In genomic region chr8:111831996-111832395, GRCm38 (mm10) we compare ENCODE assay signal across 27 mouse cellular contexts. TPM values are rescaled to one million over a fixed set of nuclear protein-coding genes. Genes with fewer than 3 reads are reported as not detected.
DNase-seq lines count a peak whose midpoint lies in the region; ATAC-seq and TF ChIP-seq lines count a peak whose summit lies in the region.
"Had no signal": no experiment of that assay in that cellular context is flagged by ENCODE, and none has a peak within 500 bp of the region (broad histone marks: within the 10 kb centered on the region; RNA-seq: fewer than 3 reads in every experiment).

No protein-coding gene starts in this region.

- peak; percentile 37 for DNase-seq in forebrain, embryonic 14.5 days (ENCODE audit: low spot score)
- no peak for DNase-seq in forebrain, postnatal 0 days
- DNase-seq in heart, postnatal 0 days (ENCODE audit: low spot score), result no peak
- no peak for DNase-seq in heart, adult 11 months
- peak; percentile 64 for DNase-seq in liver, adult 2 months (ENCODE audit: extremely low read depth, low read depth, low spot score)
- DNase-seq in liver, embryonic 11.5 days (ENCODE audit: low spot score), result no peak
- DNase-seq in brain, embryonic 14.5 days (ENCODE audit: low read depth), result peak; percentile 29
- DNase-seq: adrenal gland, postnatal 10 days; cerebellum, adult 11-12 months; cerebellum, adult 9-11 months; embryo, embryonic 11 days; gastrocnemius, postnatal 25 days; heart, adult 18-20 months; kidney, adult 18-20 months; liver, embryonic 13.5 days; lung, adult 18-20 months; right cerebral cortex, adult 18-20 months; spleen, adult 18-20 months; thymus, adult 2 months; thymus, postnatal 36 days had no signal

- no peaks in the 10 kb centered on the region for H3K9me3 ChIP-seq in forebrain, embryonic 14.5 days (replicated peaks; ENCODE audit: control insufficient read depth, low read length)
- no peaks in the 10 kb centered on the region for H3K9me3 ChIP-seq in forebrain, postnatal 0 days (ENCODE audit: low read length)
- H3K9me3 ChIP-seq in heart, postnatal 0 days (replicated peaks; ENCODE audit: control insufficient read depth, low read length), result no peaks in the 10 kb centered on the region
- no peaks in the 10 kb centered on the region for H3K9me3 ChIP-seq in liver, embryonic 11.5 days (ENCODE audit: control insufficient read depth, low read length)
- H3K9me3 ChIP-seq: limb, embryonic 12.5 days; liver, embryonic 13.5 days; neural tube, embryonic 12.5 days had no signal

- ATAC-seq in forebrain, embryonic 14.5 days, result no peak
- no peak for ATAC-seq in forebrain, postnatal 0 days
- no peak for ATAC-seq in heart, postnatal 0 days (ENCODE audit: insufficient read depth, low read depth)
- no peak for ATAC-seq in liver, embryonic 11.5 days (replicated peaks; ENCODE audit: low FRiP score)
- ATAC-seq: midbrain, embryonic 16.5 days; Patski had no signal

- H3K36me3 ChIP-seq in forebrain, embryonic 14.5 days (ENCODE audit: control insufficient read depth, insufficient read depth, low read length), result peaks cover 54% of the 10 kb centered on the region
- peaks cover 24% of the 10 kb centered on the region for H3K36me3 ChIP-seq in forebrain, postnatal 0 days (ENCODE audit: insufficient read depth)
- H3K36me3 ChIP-seq in heart, postnatal 0 days (replicated peaks; ENCODE audit: control insufficient read depth, insufficient read depth, low read length), result peaks cover 31% of the 10 kb centered on the region
- H3K36me3 ChIP-seq in liver, adult 2 months (ENCODE audit: control insufficient read depth, insufficient read depth, low read length), result peaks cover 23% of the 10 kb centered on the region; the same call in 1 of the 2 replicates
- peaks cover 7% of the 10 kb centered on the region; the same call in 1 of the 2 replicates for H3K36me3 ChIP-seq in liver, embryonic 11.5 days (ENCODE audit: control insufficient read depth, insufficient read depth, low read length)

- TF ChIP-seq EP300 in heart, postnatal 0 days (IDR thresholded peaks at IDR 0.05; ENCODE audit: low read depth), result no peak

- no peak overlapping the region for H3K27ac ChIP-seq in forebrain, embryonic 14.5 days (ENCODE audit: low read depth, low read length)
- no peak overlapping the region for H3K27ac ChIP-seq in forebrain, postnatal 0 days (ENCODE audit: low read depth, low read length)
- H3K27ac ChIP-seq in heart, postnatal 0 days (ENCODE audit: low read depth), result peak overlapping the region; percentile 48; the same call in 1 of the 2 replicates
- peak overlapping the region; percentile 28; the same call in 1 of the 2 replicates for H3K27ac ChIP-seq in liver, adult 2 months (replicated peaks; ENCODE audit: insufficient read depth, low read depth, low read length)
- no peak overlapping the region for H3K27ac ChIP-seq in liver, embryonic 11.5 days (ENCODE audit: low read depth, low read length)
- H3K27ac ChIP-seq: hindbrain, embryonic 14.5 days; kidney, postnatal 0 days; limb, embryonic 12.5 days; liver, embryonic 13.5 days; neural tube, embryonic 12.5 days had no signal

- H3K4me3 ChIP-seq in forebrain, embryonic 14.5 days (ENCODE audit: low read depth, low read length), result no peak overlapping the region
- H3K4me3 ChIP-seq in forebrain, postnatal 0 days (ENCODE audit: low read depth, low read length), result no peak overlapping the region
- H3K4me3 ChIP-seq in heart, postnatal 0 days (ENCODE audit: low read depth, low read length), result no peak overlapping the region
- no peak overlapping the region for H3K4me3 ChIP-seq in liver, adult 2 months (ENCODE audit: insufficient read depth, low read depth, low read length)
- no peak overlapping the region for H3K4me3 ChIP-seq in liver, embryonic 11.5 days (ENCODE audit: low read depth, low read length)
- H3K4me3 ChIP-seq: erythroblast, embryonic 14.5 days; limb, embryonic 12.5 days; liver, embryonic 13.5 days; neural tube, embryonic 12.5 days had no signal

- TF ChIP-seq CTCF in forebrain, postnatal 0 days (IDR thresholded peaks at IDR 0.05; ENCODE audit: low read depth), result no peak
- no peak for TF ChIP-seq CTCF in heart, postnatal 0 days (IDR thresholded peaks at IDR 0.05; ENCODE audit: low read depth)
- no peak for TF ChIP-seq CTCF in liver, adult 2 months (IDR thresholded peaks at IDR 0.05; ENCODE audit: low read depth, low read length)
- no peak for TF ChIP-seq CTCF in brain, embryonic 14.5 days (IDR thresholded peaks at IDR 0.05; ENCODE audit: borderline replicate concordance, extremely low read depth, insufficient read depth, insufficient read length)

- no peaks in the 10 kb centered on the region for H3K4me1 ChIP-seq in forebrain, embryonic 14.5 days (ENCODE audit: control insufficient read depth, insufficient read depth, low read length)
- no peaks in the 10 kb centered on the region for H3K4me1 ChIP-seq in forebrain, postnatal 0 days (ENCODE audit: insufficient read depth)
- H3K4me1 ChIP-seq in heart, postnatal 0 days (ENCODE audit: control insufficient read depth, insufficient read depth), result 0 out of 2 replicates have a peak, but pooled peaks cover 11% of the 10 kb centered on the region
- peaks cover 19% of the 10 kb centered on the region for H3K4me1 ChIP-seq in liver, adult 2 months (ENCODE audit: control insufficient read depth, insufficient read depth, low read length)
- H3K4me1 ChIP-seq in liver, embryonic 11.5 days (replicated peaks; ENCODE audit: control insufficient read depth, insufficient read depth, low read length), result no peaks in the 10 kb centered on the region
- H3K4me1 ChIP-seq: liver, embryonic 13.5 days; neural tube, embryonic 12.5 days had no signal

- no peak for TF ChIP-seq POLR2A in liver, adult 2 months (IDR thresholded peaks at IDR 0.05; ENCODE audit: extremely low read depth, insufficient read depth, low read length)
- TF ChIP-seq POLR2A in brain, embryonic 14.5 days (IDR thresholded peaks at IDR 0.05; ENCODE audit: borderline replicate concordance, extremely low read depth, insufficient read depth, insufficient read length, poor library complexity, severe bottlenecking), result no peak

- no peaks in the 10 kb centered on the region for H3K27me3 ChIP-seq in forebrain, embryonic 14.5 days (replicated peaks; ENCODE audit: control insufficient read depth, insufficient read depth, low read length)
- no peaks in the 10 kb centered on the region for H3K27me3 ChIP-seq in forebrain, postnatal 0 days (ENCODE audit: insufficient read depth, low read length)
- no peaks in the 10 kb centered on the region for H3K27me3 ChIP-seq in heart, postnatal 0 days (ENCODE audit: control insufficient read depth, insufficient read depth, low read length)
- no peaks in the 10 kb centered on the region for H3K27me3 ChIP-seq in liver, adult 2 months (ENCODE audit: control insufficient read depth, insufficient read depth, low read length)
- H3K27me3 ChIP-seq in liver, embryonic 11.5 days (replicated peaks; ENCODE audit: control insufficient read depth, insufficient read depth, low read length), result no peaks in the 10 kb centered on the region
- H3K27me3 ChIP-seq: limb, embryonic 12.5 days; liver, embryonic 13.5 days; neural tube, embryonic 12.5 days; Patski had no signal

- H3K4me2 ChIP-seq in forebrain, embryonic 14.5 days (ENCODE audit: low read length), result no peak overlapping the region
- H3K4me2 ChIP-seq in forebrain, postnatal 0 days (ENCODE audit: low read depth), result no peak overlapping the region
- H3K4me2 ChIP-seq in heart, postnatal 0 days (ENCODE audit: low read depth, low read length), result no peak overlapping the region
- H3K4me2 ChIP-seq in liver, embryonic 11.5 days, result no peak overlapping the region
- H3K4me2 ChIP-seq: hindbrain, embryonic 14.5 days; limb, embryonic 12.5 days; liver, embryonic 13.5 days; neural tube, embryonic 12.5 days had no signal

- 72% methylated on average over 4 of the region's 4 CpGs for WGBS in forebrain, embryonic 14.5 days
- 59% methylated on average over 4 of the region's 4 CpGs for WGBS in forebrain, postnatal 0 days
- 59% methylated on average over 4 of the region's 4 CpGs for WGBS in heart, postnatal 0 days
- WGBS in liver, adult 2 months, result 19% methylated on average over 4 of the region's 4 CpGs
- WGBS in liver, embryonic 11.5 days, result 86% methylated on average over 4 of the region's 4 CpGs

- H3K9ac ChIP-seq in forebrain, embryonic 14.5 days (ENCODE audit: low read length), result no peak overlapping the region
- no peak overlapping the region for H3K9ac ChIP-seq in forebrain, postnatal 0 days
- no peak overlapping the region for H3K9ac ChIP-seq in heart, postnatal 0 days (replicated peaks; ENCODE audit: low read depth, low read length)
- H3K9ac ChIP-seq in liver, adult 2 months (ENCODE audit: low read depth, low read length), result no peak overlapping the region
- H3K9ac ChIP-seq in liver, embryonic 11.5 days (ENCODE audit: low read depth, low read length), result no peak overlapping the region
- H3K9ac ChIP-seq: hindbrain, embryonic 14.5 days; limb, embryonic 12.5 days; liver, embryonic 13.5 days; neural tube, embryonic 12.5 days had no signal

- H3K79me2 ChIP-seq in liver, adult 2 months (ENCODE audit: control insufficient read depth, insufficient read depth, low read length), result 0 out of 2 replicates have a peak, but pooled peaks cover 3% of the 10 kb centered on the region

RNA-seq across cellular contexts. Expression of gene Cfdp1, which starts 22.1 kb away (rescaled TPM):
- 173 and 178 TPM in 2 replicates for polyA plus RNA-seq in forebrain, embryonic 14.5 days (2014; fragmentation: Nextera tagmentation; extraction: Ambion mirVana)
- 121 and 128 TPM in 2 replicates for total RNA-seq in forebrain, postnatal 0 days (2014; rRNA removed)
- 195 and 214 TPM in 2 replicates for polyA plus RNA-seq in forebrain, postnatal 0 days (2015; fragmentation: Nextera tagmentation; extraction: Ambion mirVana)
- 16.1 and 20.4 TPM in 2 replicates for total RNA-seq in heart, postnatal 0 days (2014; rRNA removed; ENCODE audit: low replicate concordance)
- 85.4 and 86.2 TPM in 2 replicates for polyA plus RNA-seq in heart, postnatal 0 days (2015; fragmentation: Nextera tagmentation; extraction: Ambion mirVana)
- 27.6 and 40.7 TPM in 2 replicates for total RNA-seq in liver, adult 2 months (2014; rRNA removed)
- 3.8 and 4.6 TPM in 2 replicates for polyA plus RNA-seq in liver, adult 2 months (2012; rRNA removed)
- polyA plus RNA-seq in liver, embryonic 11.5 days (2014; fragmentation: Nextera tagmentation; extraction: Ambion mirVana), result 218 and 234 TPM in 2 replicates
- polyA plus RNA-seq in brain, embryonic 14.5 days (2012; rRNA removed), result 65.0 and 97.6 TPM in 2 replicates

RNA-seq across cellular contexts. Expression of gene Tmem170, which starts 44.6 kb away (rescaled TPM):
- 2.0 and 2.7 TPM in 2 replicates for polyA plus RNA-seq in forebrain, embryonic 14.5 days (2014; fragmentation: Nextera tagmentation; extraction: Ambion mirVana)
- total RNA-seq in forebrain, postnatal 0 days (2014; rRNA removed), result 3.0 and 3.6 TPM in 2 replicates
- 1.5 and 2.0 TPM in 2 replicates for polyA plus RNA-seq in forebrain, postnatal 0 days (2015; fragmentation: Nextera tagmentation; extraction: Ambion mirVana)
- 3.3 and 3.9 TPM in 2 replicates for total RNA-seq in heart, postnatal 0 days (2014; rRNA removed; ENCODE audit: low replicate concordance)
- 2.5 and 3.5 TPM in 2 replicates for polyA plus RNA-seq in heart, postnatal 0 days (2015; fragmentation: Nextera tagmentation; extraction: Ambion mirVana)
- 5.0 and 7.9 TPM in 2 replicates for total RNA-seq in liver, adult 2 months (2014; rRNA removed)
- polyA plus RNA-seq in liver, adult 2 months (2012; rRNA removed), result 3.3 and 3.8 TPM in 2 replicates
- 8.0 and 8.4 TPM in 2 replicates for polyA plus RNA-seq in liver, embryonic 11.5 days (2014; fragmentation: Nextera tagmentation; extraction: Ambion mirVana)
- polyA plus RNA-seq in brain, embryonic 14.5 days (2012; rRNA removed), result 3.8 and 4.1 TPM in 2 replicates

Comparison
In these comparisons a context has a peak if more than half of its experiments do, and no peak if none do; other contexts are left out.
1. DNase-seq: peak in forebrain, embryonic 14.5 days (single experiment), liver, adult 2 months (single experiment) and brain, embryonic 14.5 days (single experiment); none in forebrain, postnatal 0 days (single experiment), heart, postnatal 0 days (single experiment), heart, adult 11 months (single experiment) and liver, embryonic 11.5 days (single experiment).
2. H3K27ac ChIP-seq: peak in heart, postnatal 0 days (single experiment) and liver, adult 2 months (single experiment); none in forebrain, embryonic 14.5 days (single experiment), forebrain, postnatal 0 days (single experiment) and liver, embryonic 11.5 days (single experiment).
3. RNA of gene Cfdp1, which starts 22.1 kb away (polyA plus RNA-seq): 218 to 234 TPM in liver, embryonic 11.5 days, 195 to 214 TPM in forebrain, postnatal 0 days, 173 to 178 TPM in forebrain, embryonic 14.5 days, 65.0 to 97.6 TPM in brain, embryonic 14.5 days and 85.4 to 86.2 TPM in heart, postnatal 0 days; 3.8 to 4.6 TPM in liver, adult 2 months; every median in the first group is over 10 times any median in the second.